Mouse (Mus musculus) heart, embryonic 15.5 days (tissue): ENCODE measurements around the gene Rufy4. TPM values are rescaled to one million over a fixed set of nuclear protein-coding genes. Genes with fewer than 3 reads are reported as not detected.
"Not testable (repeated sequence)": the region's sequence is repeated elsewhere in the genome, so short reads cannot be mapped to it uniquely, and the experiment has no call there.

ENCODE experiments used
- ATAC-seq: fragments of 200-750 bp; cut with Nextera tagmentation; replicated peaks from 2 replicates; pipeline ENCODE4 v1.8.0; 2017; ENCODE audit warnings: low read depth, moderate TSS enrichment; ENCODE audit not compliant: insufficient number of reproducible peaks, insufficient read depth, low FRiP score
- H3K27ac ChIP-seq: fragments of 300-500 bp; sonication (generic); 2 replicates; pipeline ENCODE4 v1.5.1; 2015; ENCODE audit warnings: mild to moderate bottlenecking, inconsistent platforms
- H3K27me3 ChIP-seq: fragments of 300-500 bp; sonication (generic); 2 replicates; pipeline ENCODE4 v1.6.1; 2015; ENCODE audit warnings: inconsistent platforms
- H3K36me3 ChIP-seq: fragments of 300-500 bp; sonication (generic); 2 replicates; pipeline ENCODE4 v1.6.1; 2015; ENCODE audit warnings: mild to moderate bottlenecking, inconsistent platforms
- H3K4me1 ChIP-seq: fragments of 300-500 bp; sonication (generic); replicated peaks from 2 replicates; pipeline ENCODE4 v1.6.1; 2015; ENCODE audit warnings: inconsistent platforms
- H3K4me2 ChIP-seq: fragments of 300-500 bp; sonication (generic); 2 replicates; pipeline ENCODE4 v1.6.1; 2015; ENCODE audit warnings: inconsistent platforms, mild to moderate bottlenecking, moderate library complexity
- H3K4me3 ChIP-seq: fragments of 300-500 bp; sonication (generic); 2 replicates; pipeline ENCODE4 v1.5.1; 2015; ENCODE audit warnings: mild to moderate bottlenecking, inconsistent platforms
- H3K9ac ChIP-seq: fragments of 300-500 bp; sonication (generic); 2 replicates; pipeline ENCODE4 v1.6.1; 2015; ENCODE audit warnings: mild to moderate bottlenecking, inconsistent platforms
- H3K9me3 ChIP-seq: fragments of 300-500 bp; sonication (generic); replicated peaks from 2 replicates; pipeline ENCODE4 v1.6.1; 2016; ENCODE audit warnings: inconsistent platforms
- WGBS: fragments of 180-500 bp; shearing (Covaris S2); methylation state at CpG from one replicate; pipeline ENCODE4 v1.1.7; 2015; ENCODE audit warnings: mixed read lengths; 5-methylcytosine and 5-hydroxymethylcytosine counted together
- polyA plus RNA-seq: library from polyadenylated mRNA; unstranded; fragments of >200 nt; fragmentation: Nextera tagmentation; extraction: Ambion mirVana; gene quantifications from 2 replicates; pipeline ENCODE4 v1.2.1, GENCODE M21; 2015

Rufy4 gene
- polyA plus RNA-seq, 1 experiment from 2014 or later: 0.49 TPM

GRCm38 (mm10) chr1:74153461-74154184 is 28.3 kb downstream of the Rufy4 start, which contains the start of gene Cxcr2:
TSS of gene Cxcr2 (plus strand) at chr1:74153989.
- no peaks in the 10 kb centered on the region for H3K9me3 ChIP-seq
- no peak for ATAC-seq
- H3K4me2 ChIP-seq: no peak within 1 kb of the TSS
- no peak within 1 kb of the TSS for H3K27ac ChIP-seq
- H3K36me3 ChIP-seq: no peaks in the 10 kb centered on the region
- H3K4me1 ChIP-seq: peaks cover 15% of the 10 kb centered on the region
- no peaks in the 10 kb centered on the region for H3K27me3 ChIP-seq
- H3K4me3 ChIP-seq: no peak within 1 kb of the TSS
- H3K9ac ChIP-seq: no peak within 1 kb of the TSS
- WGBS: 68% methylated on average over 8 of the region's 8 CpGs

- Histone ChIP-seq H3K9me3 (no peaks in the 10 kb centered on the region), H3K4me3 (no peak overlapping the region), H3K27me3 (no peaks in the 10 kb centered on the region), H3K4me2 (no peak overlapping the region), H3K36me3 (no peaks in the 10 kb centered on the region), H3K4me1 (peaks cover 15% of the 10 kb centered on the region), H3K9ac (no peak overlapping the region), H3K27ac (no peak overlapping the region)
- no peak for ATAC-seq
- 80% methylated on average over 6 of the region's 6 CpGs for WGBS
Observed at GRCm38 (mm10) chr1:74155435-74156012, 30.2 kb downstream of the Rufy4 start.

GRCm38 (mm10) chr1:74156381-74156910 is 31.1 kb downstream of the Rufy4 start:
- Histone ChIP-seq H3K4me2 (peak overlapping the region; percentile 25), H3K4me1 (peaks cover 15% of the 10 kb centered on the region), H3K36me3 (no peaks in the 10 kb centered on the region), H3K9me3 (no peaks in the 10 kb centered on the region), H3K27ac (peak overlapping the region; percentile 73), H3K27me3 (no peaks in the 10 kb centered on the region), H3K4me3 (no peak overlapping the region), H3K9ac (no peak overlapping the region)
- no peak for ATAC-seq
- WGBS: 39% methylated on average over 14 of the region's 14 CpGs

- not testable (repeated sequence) for H3K27ac ChIP-seq, ATAC-seq
Observed at GRCm38 (mm10) chr1:74159613-74160012, 34.3 kb downstream of the Rufy4 start.

GRCm38 (mm10) chr1:74160036-74160435 is 34.7 kb downstream of the Rufy4 start:
- 40% methylated on average over 2 of the region's 2 CpGs for WGBS
- H3K4me1 ChIP-seq: peaks cover 15% of the 10 kb centered on the region
- H3K27ac ChIP-seq: no peak overlapping the region
- H3K27me3 ChIP-seq: no peaks in the 10 kb centered on the region
- H3K9ac ChIP-seq: no peak overlapping the region
- ATAC-seq: no peak
- no peak overlapping the region for H3K4me3 ChIP-seq
- no peaks in the 10 kb centered on the region for H3K9me3 ChIP-seq
- no peak overlapping the region for H3K4me2 ChIP-seq
- H3K36me3 ChIP-seq: no peaks in the 10 kb centered on the region

More at GRCm38 (mm10) chr1:74159613-74160012, 34.3 kb downstream of the Rufy4 start:
- H3K4me2 ChIP-seq, H3K9me3 ChIP-seq, H3K9ac ChIP-seq, H3K4me3 ChIP-seq, H3K36me3 ChIP-seq, H3K27me3 ChIP-seq: not testable (repeated sequence)
- WGBS: 80% methylated on average over 5 of the region's 5 CpGs
- peaks cover 15% of the 10 kb centered on the region for H3K4me1 ChIP-seq

GRCm38 (mm10) chr1:74167136-74167535 is 41.8 kb downstream of the Rufy4 start:
- H3K9me3 ChIP-seq: no peaks in the 10 kb centered on the region
- H3K9ac ChIP-seq: no peak overlapping the region
- H3K27me3 ChIP-seq: no peaks in the 10 kb centered on the region
- WGBS: 73% methylated on average over 5 of the region's 5 CpGs
- no peak overlapping the region for H3K4me2 ChIP-seq
- no peak overlapping the region for H3K27ac ChIP-seq
- no peak overlapping the region for H3K4me3 ChIP-seq
- no peaks in the 10 kb centered on the region for H3K4me1 ChIP-seq
- no peak for ATAC-seq
- H3K36me3 ChIP-seq: no peaks in the 10 kb centered on the region

GRCm38 (mm10) chr1:74169721-74170120 is 44.4 kb downstream of the Rufy4 start:
- Histone ChIP-seq H3K9ac (no peak overlapping the region), H3K4me1 (no peaks in the 10 kb centered on the region), H3K27me3 (no peaks in the 10 kb centered on the region), H3K4me3 (no peak overlapping the region), H3K4me2 (no peak overlapping the region), H3K9me3 (no peaks in the 10 kb centered on the region), H3K27ac (no peak overlapping the region), H3K36me3 (no peaks in the 10 kb centered on the region)
- 86% methylated on average over 3 of the region's 3 CpGs for WGBS
- ATAC-seq: no peak

- H3K27ac ChIP-seq: no peak overlapping the region
- no peak overlapping the region for H3K4me3 ChIP-seq
- 0 out of 2 replicates have a peak, but pooled peaks cover under 1% of the 10 kb centered on the region for H3K4me1 ChIP-seq
- H3K27me3 ChIP-seq: no peaks in the 10 kb centered on the region
- no peaks in the 10 kb centered on the region for H3K9me3 ChIP-seq
- no peak overlapping the region for H3K9ac ChIP-seq
- 61% methylated on average over 3 of the region's 3 CpGs for WGBS
- H3K4me2 ChIP-seq: no peak overlapping the region
- no peak for ATAC-seq
- no peaks in the 10 kb centered on the region for H3K36me3 ChIP-seq
Observed at GRCm38 (mm10) chr1:74172722-74173121, 47.4 kb downstream of the Rufy4 start.

- no peak overlapping the region for H3K4me3 ChIP-seq
Observed at GRCm38 (mm10) chr1:74175731-74176130, 50.4 kb downstream of the Rufy4 start.

GRCm38 (mm10) chr1:74178618-74179017 is 53.3 kb downstream of the Rufy4 start:
- H3K4me3 ChIP-seq: no peak overlapping the region
- no peaks in the 10 kb centered on the region for H3K27me3 ChIP-seq
- H3K36me3 ChIP-seq: no peaks in the 10 kb centered on the region
- no peak for ATAC-seq
- 67% methylated on average over 3 of the region's 3 CpGs for WGBS
- peaks cover 18% of the 10 kb centered on the region for H3K4me1 ChIP-seq
- H3K9ac ChIP-seq: no peak overlapping the region
- no peak overlapping the region for H3K4me2 ChIP-seq
- H3K27ac ChIP-seq: no peak overlapping the region
- H3K9me3 ChIP-seq: no peaks in the 10 kb centered on the region

More at GRCm38 (mm10) chr1:74175731-74176130, 50.4 kb downstream of the Rufy4 start:
- Histone ChIP-seq H3K4me2 (no peak overlapping the region), H3K9ac (no peak overlapping the region), H3K4me1 (peaks cover 18% of the 10 kb centered on the region), H3K9me3 (no peaks in the 10 kb centered on the region), H3K27me3 (no peaks in the 10 kb centered on the region), H3K27ac (no peak overlapping the region), H3K36me3 (no peaks in the 10 kb centered on the region)
- 65% methylated on average over 4 of the region's 4 CpGs for WGBS
- no peak for ATAC-seq

GRCm38 (mm10) chr1:74179624-74180408 is 54.5 kb downstream of the Rufy4 start:
- peaks cover 18% of the 10 kb centered on the region for H3K4me1 ChIP-seq
- no peak overlapping the region for H3K4me3 ChIP-seq
- H3K9ac ChIP-seq: no peak overlapping the region
- H3K27me3 ChIP-seq: no peaks in the 10 kb centered on the region
- no peak overlapping the region for H3K4me2 ChIP-seq
- peak; percentile 80 for ATAC-seq
- 34% methylated on average over 9 of the region's 9 CpGs for WGBS
- peak overlapping the region; percentile 24 for H3K27ac ChIP-seq
- no peaks in the 10 kb centered on the region for H3K36me3 ChIP-seq
- no peaks in the 10 kb centered on the region for H3K9me3 ChIP-seq
